Mouse (Mus musculus): ENCODE results near the gene Gpcpd1. TPM values are rescaled to one million over a fixed set of nuclear protein-coding genes. Genes with fewer than 3 reads are reported as not detected.
A peak's percentile ranks its signal among the peaks of the same experiment; 100 is the strongest.

Gpcpd1 gene
- polyA plus RNA-seq, 1 experiment from 2014 or later, result 31.3 TPM

DNA sequence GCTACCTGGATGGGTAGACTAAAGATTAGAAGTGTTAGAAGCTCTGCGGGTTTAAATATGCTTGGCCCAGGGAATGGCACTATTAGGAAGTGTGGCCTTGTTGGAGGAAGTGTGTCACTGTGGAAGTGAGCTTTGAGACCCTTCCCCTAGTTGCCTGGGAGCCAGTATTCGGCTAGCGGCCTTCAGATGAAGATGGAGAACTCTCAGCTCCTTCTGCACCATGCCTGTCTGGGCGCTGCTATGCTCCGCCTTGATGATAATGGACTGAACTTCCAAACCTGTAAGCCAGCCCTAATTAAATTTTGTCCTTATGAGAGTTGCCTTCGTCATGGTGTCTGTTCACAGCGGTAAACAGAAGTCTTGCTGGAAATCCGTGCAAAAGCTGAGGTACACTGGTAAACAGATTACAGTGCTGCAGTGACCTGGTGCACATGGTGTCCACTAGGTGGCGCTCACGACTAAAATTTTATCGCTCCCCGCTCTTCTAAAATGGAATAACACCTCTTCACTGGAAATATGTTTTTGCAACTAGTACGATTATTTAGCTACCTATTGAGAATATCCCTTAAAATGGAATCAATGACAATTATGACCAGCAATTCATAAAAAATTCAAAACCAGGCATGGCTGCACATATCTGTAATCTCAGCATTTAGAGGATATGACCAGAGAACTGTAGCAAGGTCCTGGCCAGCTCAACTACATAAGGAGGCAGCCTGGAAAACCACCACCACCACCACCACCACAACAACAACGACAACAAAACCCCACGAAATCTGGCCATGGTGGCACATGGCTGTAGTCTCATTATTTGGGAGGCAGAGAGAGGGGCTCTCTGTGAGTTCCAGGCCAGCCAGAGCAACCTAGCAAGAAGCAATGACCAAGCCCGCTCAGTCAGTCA, 71.1 kb downstream of the Gpcpd1 start:
- Histone ChIP-seq H3K36me3 (ENCODE audit: control insufficient read depth, insufficient read depth, low read length) (no peaks in the 10 kb centered on the region), H3K27ac (ENCODE audit: low read length) (no peak overlapping the region), H3K4me2 (ENCODE audit: low read depth, low read length) (no peak overlapping the region), H3K9me3 (ENCODE audit: control insufficient read depth, low read length) (no peaks in the 10 kb centered on the region), H3K4me3 (ENCODE audit: low read length) (no peak overlapping the region), H3K27me3 (ENCODE audit: control insufficient read depth, insufficient read depth, low read depth, low read length) (no peaks in the 10 kb centered on the region), H3K4me1 (replicated peaks; ENCODE audit: control insufficient read depth, insufficient read depth, low read length) (no peaks in the 10 kb centered on the region), H3K9ac (ENCODE audit: low read length) (no peak overlapping the region)
- WGBS, result 29% methylated on average over 16 of the region's 16 CpGs
- ATAC-seq (ENCODE audit: low read depth), result peak; percentile 68; the same call in 1 of the 2 replicates

GRCm38 (mm10) chr2:132515607-132516006, 71.9 kb downstream of the Gpcpd1 start:
- no peaks in the 10 kb centered on the region for H3K36me3 ChIP-seq (ENCODE audit: control insufficient read depth, insufficient read depth, low read length)
- ATAC-seq (ENCODE audit: low read depth), result no peak
- H3K4me3 ChIP-seq (ENCODE audit: low read length), result no peak overlapping the region
- no peak overlapping the region for H3K4me2 ChIP-seq (ENCODE audit: low read depth, low read length)
- H3K27me3 ChIP-seq (ENCODE audit: control insufficient read depth, insufficient read depth, low read depth, low read length), result no peaks in the 10 kb centered on the region
- H3K9me3 ChIP-seq (ENCODE audit: control insufficient read depth, low read length), result no peaks in the 10 kb centered on the region
- WGBS, result 77% methylated on average over 13 of the region's 13 CpGs
- no peak overlapping the region for H3K9ac ChIP-seq (ENCODE audit: low read length)
- no peaks in the 10 kb centered on the region for H3K4me1 ChIP-seq (replicated peaks; ENCODE audit: control insufficient read depth, insufficient read depth, low read length)
- H3K27ac ChIP-seq (ENCODE audit: low read length), result no peak overlapping the region

- Histone ChIP-seq H3K9me3 (ENCODE audit: control insufficient read depth, low read length) (no peaks in the 10 kb centered on the region), H3K4me1 (replicated peaks; ENCODE audit: control insufficient read depth, insufficient read depth, low read length) (no peaks in the 10 kb centered on the region), H3K36me3 (ENCODE audit: control insufficient read depth, insufficient read depth, low read length) (no peaks in the 10 kb centered on the region), H3K4me3 (ENCODE audit: low read length) (no peak overlapping the region), H3K27ac (ENCODE audit: low read length) (no peak overlapping the region), H3K9ac (ENCODE audit: low read length) (no peak overlapping the region), H3K4me2 (ENCODE audit: low read depth, low read length) (no peak overlapping the region), H3K27me3 (ENCODE audit: control insufficient read depth, insufficient read depth, low read depth, low read length) (no peaks in the 10 kb centered on the region)
- no peak for ATAC-seq (ENCODE audit: low read depth)
- 81% methylated on average over 14 of the region's 14 CpGs for WGBS
Measured at GRCm38 (mm10) chr2:132515076-132515475, 72.5 kb downstream of the Gpcpd1 start.

GRCm38 (mm10) chr2:132514353-132514752, 73.2 kb downstream of the Gpcpd1 start:
- Histone ChIP-seq H3K4me2 (ENCODE audit: low read depth, low read length) (no peak overlapping the region), H3K36me3 (ENCODE audit: control insufficient read depth, insufficient read depth, low read length) (no peaks in the 10 kb centered on the region), H3K4me3 (ENCODE audit: low read length) (no peak overlapping the region), H3K27ac (ENCODE audit: low read length) (no peak overlapping the region), H3K27me3 (ENCODE audit: control insufficient read depth, insufficient read depth, low read depth, low read length) (no peaks in the 10 kb centered on the region), H3K9ac (ENCODE audit: low read length) (no peak overlapping the region), H3K4me1 (replicated peaks; ENCODE audit: control insufficient read depth, insufficient read depth, low read length) (no peaks in the 10 kb centered on the region), H3K9me3 (ENCODE audit: control insufficient read depth, low read length) (no peaks in the 10 kb centered on the region)
- WGBS, result 26% methylated on average over 6 of the region's 6 CpGs
- ATAC-seq (ENCODE audit: low read depth), result no peak

- Histone ChIP-seq H3K27me3 (ENCODE audit: control insufficient read depth, insufficient read depth, low read depth, low read length) (no peaks in the 10 kb centered on the region), H3K36me3 (ENCODE audit: control insufficient read depth, insufficient read depth, low read length) (no peaks in the 10 kb centered on the region), H3K9ac (ENCODE audit: low read length) (no peak overlapping the region), H3K9me3 (ENCODE audit: control insufficient read depth, low read length) (no peaks in the 10 kb centered on the region), H3K4me3 (ENCODE audit: low read length) (no peak overlapping the region), H3K4me1 (replicated peaks; ENCODE audit: control insufficient read depth, insufficient read depth, low read length) (no peaks in the 10 kb centered on the region), H3K27ac (ENCODE audit: low read length) (no peak overlapping the region), H3K4me2 (ENCODE audit: low read depth, low read length) (no peak overlapping the region)
- ATAC-seq (ENCODE audit: low read depth), result no peak
- 57% methylated on average over 12 of the region's 12 CpGs for WGBS
Measured at GRCm38 (mm10) chr2:132513371-132514181, 74.0 kb downstream of the Gpcpd1 start.

- no peak for ATAC-seq (ENCODE audit: low read depth)
- WGBS, result 69% methylated on average over 11 of the region's 11 CpGs
- H3K4me1 ChIP-seq (replicated peaks; ENCODE audit: control insufficient read depth, insufficient read depth, low read length), result no peaks in the 10 kb centered on the region
- H3K27me3 ChIP-seq (ENCODE audit: control insufficient read depth, insufficient read depth, low read depth, low read length), result no peaks in the 10 kb centered on the region
- peak overlapping the region; percentile 24; the same call in 1 of the 2 replicates for H3K4me2 ChIP-seq (ENCODE audit: low read depth, low read length)
- no peaks in the 10 kb centered on the region for H3K9me3 ChIP-seq (ENCODE audit: control insufficient read depth, low read length)
- H3K27ac ChIP-seq (ENCODE audit: low read length), result no peak overlapping the region
- no peak overlapping the region for H3K9ac ChIP-seq (ENCODE audit: low read length)
- H3K36me3 ChIP-seq (ENCODE audit: control insufficient read depth, insufficient read depth, low read length), result no peaks in the 10 kb centered on the region
- no peak overlapping the region for H3K4me3 ChIP-seq (ENCODE audit: low read length)
Measured at GRCm38 (mm10) chr2:132512977-132513351, 74.6 kb downstream of the Gpcpd1 start.

DNA sequence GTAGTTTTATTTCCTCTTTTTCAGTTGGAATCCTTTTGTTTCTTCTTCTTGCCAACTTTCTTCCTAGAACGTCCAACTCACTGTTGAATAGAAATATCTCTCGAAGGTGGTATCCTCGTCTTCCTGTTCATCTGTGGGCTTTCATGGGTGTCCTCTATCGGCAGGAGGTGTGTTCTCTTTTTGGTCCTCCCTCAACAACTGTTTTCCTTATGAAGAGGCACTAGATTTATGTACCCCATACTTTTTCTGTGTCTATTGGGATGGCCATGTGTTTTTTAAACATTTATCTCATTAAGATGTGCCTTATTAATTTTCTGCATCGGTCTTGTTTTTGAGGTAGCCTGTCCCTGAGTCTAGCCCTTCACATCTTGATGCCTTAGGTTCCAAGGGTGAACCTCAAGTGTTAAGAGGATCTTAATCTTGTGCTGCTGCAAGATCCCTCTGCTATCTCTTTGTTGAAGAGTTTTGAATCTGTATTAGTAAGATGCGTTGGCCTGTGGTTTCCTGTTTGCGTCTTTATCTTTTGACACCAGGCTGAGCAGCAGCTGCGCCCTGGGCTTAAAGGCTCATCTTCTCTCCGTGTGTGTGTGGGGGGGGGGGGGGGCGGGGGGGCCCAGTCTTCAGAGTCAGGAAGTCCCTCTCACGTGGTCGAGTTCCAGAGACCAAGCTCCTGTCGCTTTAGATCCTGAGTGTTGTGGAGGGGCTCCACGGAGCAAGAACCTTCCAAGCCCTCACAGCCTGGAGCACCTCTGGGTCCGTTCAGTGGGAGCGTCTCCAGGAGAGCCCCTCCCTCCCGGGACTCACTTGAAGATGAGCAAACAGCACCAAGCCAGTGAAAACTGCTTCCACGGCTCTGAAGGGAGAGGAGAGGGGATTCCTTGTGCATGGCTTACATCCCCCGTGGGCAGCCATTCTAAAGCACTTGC, 75.2 kb downstream of the Gpcpd1 start:
- Histone ChIP-seq H3K36me3 (ENCODE audit: control insufficient read depth, insufficient read depth, low read length) (no peaks in the 10 kb centered on the region), H3K4me2 (ENCODE audit: low read depth, low read length) (peak overlapping the region; percentile 24; the same call in 1 of the 2 replicates), H3K9ac (ENCODE audit: low read length) (no peak overlapping the region), H3K27me3 (ENCODE audit: control insufficient read depth, insufficient read depth, low read depth, low read length) (no peaks in the 10 kb centered on the region), H3K4me1 (replicated peaks; ENCODE audit: control insufficient read depth, insufficient read depth, low read length) (no peaks in the 10 kb centered on the region; the same call in 1 of the 2 replicates), H3K9me3 (ENCODE audit: control insufficient read depth, low read length) (no peaks in the 10 kb centered on the region), H3K4me3 (ENCODE audit: low read length) (no peak overlapping the region), H3K27ac (ENCODE audit: low read length) (no peak overlapping the region)
- 27% methylated on average over 15 of the region's 19 CpGs for WGBS
- peak; percentile 21; the same call in 1 of the 2 replicates for ATAC-seq (ENCODE audit: low read depth)

DNA sequence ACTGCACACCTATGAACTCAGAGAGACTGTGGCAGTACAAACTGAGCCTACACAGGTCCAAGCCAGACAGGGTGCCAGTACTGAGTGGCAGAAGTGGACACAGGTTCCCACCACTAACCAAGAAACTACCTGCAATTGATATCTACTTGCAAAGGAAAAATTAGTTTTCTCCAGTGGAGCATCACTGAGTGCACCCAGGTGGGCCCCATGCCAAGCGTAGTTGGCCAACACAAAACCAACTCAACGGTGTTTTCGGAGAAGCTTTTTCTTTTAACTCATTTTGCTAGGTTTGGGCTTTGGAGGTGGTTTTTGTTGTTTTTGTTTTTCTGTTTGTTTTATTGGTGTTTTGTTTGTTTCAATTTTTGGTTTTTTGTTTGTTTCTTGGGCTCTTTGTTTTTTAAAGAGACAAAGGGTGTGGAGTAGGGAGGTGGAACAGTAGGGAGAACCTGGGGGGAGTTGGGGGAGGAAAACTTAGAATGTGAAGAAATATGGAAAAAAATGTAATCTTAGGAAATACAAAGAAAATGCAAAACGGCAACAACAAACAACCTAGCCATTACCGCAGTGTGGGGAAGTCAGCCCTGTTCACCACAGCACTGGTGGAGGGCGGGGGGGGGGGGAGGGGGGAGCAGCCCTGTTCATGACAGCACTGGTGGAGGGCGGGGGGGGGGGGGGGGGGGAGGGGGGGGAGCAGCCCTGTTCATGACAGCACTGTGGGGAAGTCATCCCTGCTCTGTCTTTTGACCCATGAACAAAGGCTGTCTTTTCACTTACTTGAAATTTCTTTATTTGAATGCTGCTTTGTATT, 76.3 kb downstream of the Gpcpd1 start:
- no peak overlapping the region for H3K4me3 ChIP-seq (ENCODE audit: low read length)
- no peaks in the 10 kb centered on the region for H3K36me3 ChIP-seq (ENCODE audit: control insufficient read depth, insufficient read depth, low read length)
- H3K4me1 ChIP-seq (replicated peaks; ENCODE audit: control insufficient read depth, insufficient read depth, low read length), result no peaks in the 10 kb centered on the region; the same call in 1 of the 2 replicates
- 96% methylated on average over 5 of the region's 7 CpGs for WGBS
- no peak overlapping the region for H3K9ac ChIP-seq (ENCODE audit: low read length)
- no peaks in the 10 kb centered on the region for H3K9me3 ChIP-seq (ENCODE audit: control insufficient read depth, low read length)
- H3K27ac ChIP-seq (ENCODE audit: low read length), result no peak overlapping the region
- H3K27me3 ChIP-seq (ENCODE audit: control insufficient read depth, insufficient read depth, low read depth, low read length), result no peaks in the 10 kb centered on the region
- ATAC-seq (ENCODE audit: low read depth), result no peak
- no peak overlapping the region for H3K4me2 ChIP-seq (ENCODE audit: low read depth, low read length)

All from lung, embryonic 16.5 days (tissue).